Mouse (Mus musculus): ENCODE data around the gene Rflna.

Gene Rflna

GRCm38 (mm10) chr5:125005871-125006652 lies 3.0 kb downstream of the Rflna start:
- DNase-seq (ENCODE audit: low spot score) = no peak

- no peak for DNase-seq (ENCODE audit: low spot score)
These were observed 3.9 kb downstream of the Rflna start for GRCm38 (mm10) chr5:125006896-125007295.

GRCm38 (mm10) chr5:125011166-125011565 lies 8.1 kb downstream of the Rflna start:
- no peak for DNase-seq (ENCODE audit: low spot score)

- DNase-seq (ENCODE audit: low spot score) = no peak
These were observed 8.6 kb downstream of the Rflna start for GRCm38 (mm10) chr5:125011628-125012027.

GRCm38 (mm10) chr5:125014497-125014896 lies 11.5 kb downstream of the Rflna start:
- peak; percentile 67 for DNase-seq (ENCODE audit: low spot score)

GRCm38 (mm10) chr5:125015066-125015465 lies 12.0 kb downstream of the Rflna start:
- no peak for DNase-seq (ENCODE audit: low spot score)

- DNase-seq (ENCODE audit: low spot score) = no peak
These were observed 12.6 kb downstream of the Rflna start for GRCm38 (mm10) chr5:125015576-125015975.

- DNase-seq (ENCODE audit: low spot score) = no peak
These were observed 13.6 kb downstream of the Rflna start for GRCm38 (mm10) chr5:125016421-125017242.

GRCm38 (mm10) chr5:125017332-125017731 lies 14.3 kb downstream of the Rflna start:
- no peak for DNase-seq (ENCODE audit: low spot score)

GRCm38 (mm10) chr5:125019099-125019498 lies 16.1 kb downstream of the Rflna start:
- DNase-seq (ENCODE audit: low spot score) = no peak

- DNase-seq (ENCODE audit: low spot score) = no peak
These were observed 18.3 kb downstream of the Rflna start for GRCm38 (mm10) chr5:125021298-125021697.

GRCm38 (mm10) chr5:125024002-125024401 lies 21.0 kb downstream of the Rflna start:
- no peak for DNase-seq (ENCODE audit: low spot score)

GRCm38 (mm10) chr5:125028371-125028770 lies 25.4 kb downstream of the Rflna start:
- DNase-seq (ENCODE audit: low spot score) = no peak

GRCm38 (mm10) chr5:125028911-125029310 lies 25.9 kb downstream of the Rflna start:
- no peak for DNase-seq (ENCODE audit: low spot score)

GRCm38 (mm10) chr5:125036483-125036882 lies 33.5 kb downstream of the Rflna start:
- DNase-seq (ENCODE audit: low spot score) = no peak

GRCm38 (mm10) chr5:125039377-125040027 lies 36.5 kb downstream of the Rflna start:
- no peak for DNase-seq (ENCODE audit: low spot score)

- DNase-seq (ENCODE audit: low spot score) = peak; percentile 72
These were observed 37.1 kb downstream of the Rflna start for GRCm38 (mm10) chr5:125040128-125040584.

- no peak for DNase-seq (ENCODE audit: low spot score)
These were observed 38.6 kb downstream of the Rflna start for GRCm38 (mm10) chr5:125041578-125041977.

GRCm38 (mm10) chr5:125043448-125043847 lies 40.4 kb downstream of the Rflna start:
- no peak for DNase-seq (ENCODE audit: low spot score)

- DNase-seq (ENCODE audit: low spot score) = no peak
These were observed 42.2 kb downstream of the Rflna start for GRCm38 (mm10) chr5:125045202-125045601.

- no peak for DNase-seq (ENCODE audit: low spot score)
These were observed 43.4 kb downstream of the Rflna start for GRCm38 (mm10) chr5:125046436-125046835.

GRCm38 (mm10) chr5:125049481-125049880 lies 46.5 kb downstream of the Rflna start:
- no peak for DNase-seq (ENCODE audit: low spot score)

GRCm38 (mm10) chr5:125052237-125052602 lies 49.2 kb downstream of the Rflna start:
- DNase-seq (ENCODE audit: low spot score) = no peak

Measured in ovary, postnatal 14 days (tissue).